Mouse (Mus musculus): ENCODE results near the gene Map3k14. TPM values are rescaled to one million over a fixed set of nuclear protein-coding genes. Genes with fewer than 3 reads are reported as not detected.

The Map3k14 gene
- polyA plus RNA-seq, 1 experiment from 2014 or later, result 4.8 TPM

GRCm38 (mm10) chr11:103197340-103197739 is 69.9 kb downstream of the Map3k14 start:
- Histone ChIP-seq H3K4me1 (replicated peaks) (peaks cover 37% of the 10 kb centered on the region), H3K4me3 (no peak overlapping the region), H3K27ac (replicated peaks) (no peak overlapping the region), H3K9ac (no peak overlapping the region), H3K9me3 (no peaks in the 10 kb centered on the region), H3K36me3 (0 out of 2 replicates have a peak, but pooled peaks cover 2% of the 10 kb centered on the region), H3K27me3 (peaks cover 74% of the 10 kb centered on the region), H3K4me2 (no peak overlapping the region)
- ATAC-seq (ENCODE audit: low FRiP score, low read depth), result no peak
- 92% methylated on average over 4 of the region's 4 CpGs for WGBS

- 79% methylated on average over 5 of the region's 5 CpGs for WGBS
- Histone ChIP-seq H3K27me3 (peaks cover 84% of the 10 kb centered on the region), H3K4me1 (replicated peaks) (peaks cover 32% of the 10 kb centered on the region), H3K4me2 (no peak overlapping the region), H3K36me3 (0 out of 2 replicates have a peak, but pooled peaks cover 2% of the 10 kb centered on the region), H3K4me3 (no peak overlapping the region), H3K27ac (replicated peaks) (no peak overlapping the region), H3K9me3 (no peaks in the 10 kb centered on the region), H3K9ac (no peak overlapping the region)
- no peak for ATAC-seq (ENCODE audit: low FRiP score, low read depth)
Observed at GRCm38 (mm10) chr11:103195656-103196055, 71.6 kb downstream of the Map3k14 start.

GRCm38 (mm10) chr11:103195236-103195635 is 72.0 kb downstream of the Map3k14 start:
- Histone ChIP-seq H3K36me3 (0 out of 2 replicates have a peak, but pooled peaks cover 2% of the 10 kb centered on the region), H3K4me1 (replicated peaks) (peaks cover 32% of the 10 kb centered on the region), H3K27ac (replicated peaks) (no peak overlapping the region), H3K9me3 (no peaks in the 10 kb centered on the region), H3K27me3 (peaks cover 85% of the 10 kb centered on the region), H3K4me2 (no peak overlapping the region), H3K9ac (no peak overlapping the region), H3K4me3 (no peak overlapping the region)
- ATAC-seq (ENCODE audit: low FRiP score, low read depth), result no peak
- WGBS, result 86% methylated on average over 18 of the region's 18 CpGs

GRCm38 (mm10) chr11:103193825-103194168 is 73.5 kb downstream of the Map3k14 start:
- H3K27ac ChIP-seq (replicated peaks), result no peak overlapping the region
- peaks cover 87% of the 10 kb centered on the region for H3K27me3 ChIP-seq
- H3K9ac ChIP-seq, result no peak overlapping the region
- peaks cover 19% of the 10 kb centered on the region for H3K4me1 ChIP-seq (replicated peaks)
- no peak overlapping the region for H3K4me2 ChIP-seq
- no peak overlapping the region for H3K4me3 ChIP-seq
- WGBS, result 42% methylated on average over 9 of the region's 9 CpGs
- 0 out of 2 replicates have a peak, but pooled peaks cover 2% of the 10 kb centered on the region for H3K36me3 ChIP-seq
- no peak for ATAC-seq (ENCODE audit: low FRiP score, low read depth)
- H3K9me3 ChIP-seq, result no peaks in the 10 kb centered on the region

- Histone ChIP-seq H3K4me2 (peak overlapping the region; percentile 57), H3K4me1 (replicated peaks) (peaks cover 13% of the 10 kb centered on the region), H3K4me3 (peak overlapping the region; percentile 32), H3K36me3 (0 out of 2 replicates have a peak, but pooled peaks cover 2% of the 10 kb centered on the region), H3K9me3 (no peaks in the 10 kb centered on the region), H3K27ac (replicated peaks) (no peak overlapping the region), H3K9ac (peak overlapping the region; percentile 17; the same call in 1 of the 2 replicates), H3K27me3 (peaks cover 82% of the 10 kb centered on the region)
- 2% methylated on average over 39 of the region's 44 CpGs for WGBS
- ATAC-seq (ENCODE audit: low FRiP score, low read depth), result peak; percentile 55; the same call in 1 of the 2 replicates
Observed at GRCm38 (mm10) chr11:103192956-103193824, 74.1 kb downstream of the Map3k14 start.

GRCm38 (mm10) chr11:103192230-103192955 is 74.9 kb downstream of the Map3k14 start:
- 0 out of 2 replicates have a peak, but pooled peaks cover 2% of the 10 kb centered on the region for H3K36me3 ChIP-seq
- WGBS, result 15% methylated on average over 28 of the region's 28 CpGs
- peak overlapping the region; percentile 57 for H3K4me2 ChIP-seq
- ATAC-seq (ENCODE audit: low FRiP score, low read depth), result no peak
- no peaks in the 10 kb centered on the region for H3K9me3 ChIP-seq
- peak overlapping the region; percentile 32 for H3K4me3 ChIP-seq
- no peak overlapping the region for H3K27ac ChIP-seq (replicated peaks)
- H3K4me1 ChIP-seq (replicated peaks), result peaks cover 12% of the 10 kb centered on the region
- peak overlapping the region; percentile 17; the same call in 1 of the 2 replicates for H3K9ac ChIP-seq
- peaks cover 74% of the 10 kb centered on the region for H3K27me3 ChIP-seq

GRCm38 (mm10) chr11:103184891-103185290 is 82.4 kb downstream of the Map3k14 start:
- Histone ChIP-seq H3K27me3 (peaks cover 2% of the 10 kb centered on the region; the same call in 1 of the 2 replicates), H3K4me2 (no peak overlapping the region), H3K27ac (replicated peaks) (no peak overlapping the region), H3K36me3 (no peaks in the 10 kb centered on the region), H3K9ac (no peak overlapping the region), H3K4me1 (replicated peaks) (no peaks in the 10 kb centered on the region), H3K4me3 (no peak overlapping the region), H3K9me3 (no peaks in the 10 kb centered on the region)
- 48% methylated on average over 2 of the region's 2 CpGs for WGBS
- ATAC-seq (ENCODE audit: low FRiP score, low read depth), result no peak

GRCm38 (mm10) chr11:103181911-103182310 is 85.4 kb downstream of the Map3k14 start:
- no peak overlapping the region for H3K4me3 ChIP-seq
- no peaks in the 10 kb centered on the region for H3K27me3 ChIP-seq
- 89% methylated on average over 3 of the region's 3 CpGs for WGBS
- ATAC-seq (ENCODE audit: low FRiP score, low read depth), result no peak
- no peaks in the 10 kb centered on the region for H3K4me1 ChIP-seq (replicated peaks)
- H3K36me3 ChIP-seq, result no peaks in the 10 kb centered on the region
- no peak overlapping the region for H3K4me2 ChIP-seq
- H3K27ac ChIP-seq (replicated peaks), result no peak overlapping the region
- no peaks in the 10 kb centered on the region for H3K9me3 ChIP-seq
- no peak overlapping the region for H3K9ac ChIP-seq

- Histone ChIP-seq H3K9me3 (no peaks in the 10 kb centered on the region), H3K9ac (no peak overlapping the region), H3K27ac (replicated peaks) (no peak overlapping the region), H3K36me3 (no peaks in the 10 kb centered on the region), H3K4me3 (no peak overlapping the region), H3K4me1 (replicated peaks) (no peaks in the 10 kb centered on the region), H3K27me3 (no peaks in the 10 kb centered on the region), H3K4me2 (no peak overlapping the region)
- ATAC-seq (ENCODE audit: low FRiP score, low read depth), result no peak
- 81% methylated on average over 9 of the region's 9 CpGs for WGBS
Observed at GRCm38 (mm10) chr11:103181349-103181748, 85.9 kb downstream of the Map3k14 start.

- H3K9me3 ChIP-seq, result no peaks in the 10 kb centered on the region
- no peak overlapping the region for H3K4me2 ChIP-seq
- 53% methylated on average over 1 of the region's 1 CpGs for WGBS
- H3K4me3 ChIP-seq, result no peak overlapping the region
- H3K9ac ChIP-seq, result no peak overlapping the region
- H3K27ac ChIP-seq (replicated peaks), result no peak overlapping the region
- no peaks in the 10 kb centered on the region for H3K27me3 ChIP-seq
- peaks cover 6% of the 10 kb centered on the region; the same call in 1 of the 2 replicates for H3K4me1 ChIP-seq (replicated peaks)
- no peaks in the 10 kb centered on the region for H3K36me3 ChIP-seq
- no peak for ATAC-seq (ENCODE audit: low FRiP score, low read depth)
Observed at GRCm38 (mm10) chr11:103180426-103180825, 86.8 kb downstream of the Map3k14 start.

GRCm38 (mm10) chr11:103178748-103179147 is 88.5 kb downstream of the Map3k14 start:
- H3K4me3 ChIP-seq, result no peak overlapping the region
- H3K9me3 ChIP-seq, result no peaks in the 10 kb centered on the region
- no peaks in the 10 kb centered on the region for H3K27me3 ChIP-seq
- H3K4me2 ChIP-seq, result no peak overlapping the region
- H3K27ac ChIP-seq (replicated peaks), result no peak overlapping the region
- no peak for ATAC-seq (ENCODE audit: low FRiP score, low read depth)
- no peak overlapping the region for H3K9ac ChIP-seq
- peaks cover 15% of the 10 kb centered on the region for H3K4me1 ChIP-seq (replicated peaks)
- H3K36me3 ChIP-seq, result no peaks in the 10 kb centered on the region
- WGBS, result 90% methylated on average over 8 of the region's 8 CpGs
